Mouse (Mus musculus) embryonic facial prominence, embryonic 14.5 days (tissue): ENCODE results near the gene Rnf150. TPM values are rescaled to one million over a fixed set of nuclear protein-coding genes. Genes with fewer than 3 reads are reported as not detected.

ENCODE experiments used
- ATAC-seq: fragments of 200-750 bp; cut with Nextera tagmentation; 2 replicates; pipeline ENCODE4 v1.8.0; 2017; ENCODE audit warnings: low read depth, moderate number of reproducible peaks, moderate TSS enrichment
- DNase-seq: peaks from one replicate; pipeline ENCODE4 v3.0.0-alpha.2; 2015; ENCODE audit warnings: low spot score
- H3K27ac ChIP-seq: fragments of 300-500 bp; sonication (generic); replicated peaks from 2 replicates; pipeline ENCODE4 v1.5.1; 2014; ENCODE audit warnings: low read depth, mild to moderate bottlenecking, low read length, moderate library complexity
- H3K27me3 ChIP-seq: fragments of 300-500 bp; sonication (generic); replicated peaks from 2 replicates; pipeline ENCODE4 v1.6.1; 2014; ENCODE audit warnings: low read length; ENCODE audit not compliant: control insufficient read depth, insufficient read depth
- H3K36me3 ChIP-seq: fragments of 300-500 bp; sonication (generic); 2 replicates; pipeline ENCODE4 v1.6.1; 2014; ENCODE audit warnings: low read length, mixed read lengths; ENCODE audit not compliant: control insufficient read depth, insufficient read depth
- H3K4me1 ChIP-seq: fragments of 300-500 bp; sonication (generic); 2 replicates; pipeline ENCODE4 v1.6.1; 2014; ENCODE audit warnings: antibody characterized with exemption, low read length; ENCODE audit not compliant: control insufficient read depth, insufficient read depth
- H3K4me2 ChIP-seq: fragments of 300-500 bp; sonication (generic); 2 replicates; pipeline ENCODE4 v1.6.1; 2014; ENCODE audit warnings: low read depth, mild to moderate bottlenecking, low read length, moderate library complexity, mixed read lengths
- H3K4me3 ChIP-seq: fragments of 300-500 bp; sonication (generic); 2 replicates; pipeline ENCODE4 v1.5.1; 2014; ENCODE audit warnings: low read depth, mild to moderate bottlenecking, low read length
- H3K9ac ChIP-seq: fragments of 300-500 bp; sonication (generic); 2 replicates; pipeline ENCODE4 v1.6.1; 2014; ENCODE audit warnings: low read depth, mild to moderate bottlenecking, low read length, moderate library complexity, mixed read lengths
- H3K9me3 ChIP-seq: fragments of 300-500 bp; sonication (generic); 2 replicates; pipeline ENCODE4 v1.6.1; 2016; ENCODE audit warnings: low read length; ENCODE audit not compliant: control insufficient read depth
- WGBS: fragments of 180-500 bp; shearing (Covaris S2); extraction: QIAGEN DNeasy Blood & Tissue Kit; methylation state at CpG from one replicate; pipeline ENCODE4 v1.1.7; 2014; 5-methylcytosine and 5-hydroxymethylcytosine counted together
- polyA plus RNA-seq: library from polyadenylated mRNA; unstranded; fragments of >200 nt; fragmentation: Nextera tagmentation; extraction: Ambion mirVana; gene quantifications from 2 replicates; pipeline ENCODE4 v1.2.1, GENCODE M21; 2014

Rnf150 gene
- polyA plus RNA-seq, 1 experiment from 2014 or later = 1.2 TPM

- no peak overlapping the region for H3K4me3 ChIP-seq
- no peaks in the 10 kb centered on the region; the same call in 1 of the 2 replicates for H3K4me1 ChIP-seq
- H3K27me3 ChIP-seq = no peaks in the 10 kb centered on the region
- ATAC-seq (peak; percentile 83; the same call in 1 of the 2 replicates), DNase-seq (peak; percentile 59)
- no peak overlapping the region for H3K9ac ChIP-seq
- no peak overlapping the region for H3K4me2 ChIP-seq
- no peaks in the 10 kb centered on the region for H3K9me3 ChIP-seq
- 55% methylated on average over 5 of the region's 7 CpGs for WGBS
- no peak overlapping the region for H3K27ac ChIP-seq
- no peaks in the 10 kb centered on the region for H3K36me3 ChIP-seq
These were observed 169.6 kb downstream of the Rnf150 start for GRCm38 (mm10) chr8:83032800-83033199.

DNA sequence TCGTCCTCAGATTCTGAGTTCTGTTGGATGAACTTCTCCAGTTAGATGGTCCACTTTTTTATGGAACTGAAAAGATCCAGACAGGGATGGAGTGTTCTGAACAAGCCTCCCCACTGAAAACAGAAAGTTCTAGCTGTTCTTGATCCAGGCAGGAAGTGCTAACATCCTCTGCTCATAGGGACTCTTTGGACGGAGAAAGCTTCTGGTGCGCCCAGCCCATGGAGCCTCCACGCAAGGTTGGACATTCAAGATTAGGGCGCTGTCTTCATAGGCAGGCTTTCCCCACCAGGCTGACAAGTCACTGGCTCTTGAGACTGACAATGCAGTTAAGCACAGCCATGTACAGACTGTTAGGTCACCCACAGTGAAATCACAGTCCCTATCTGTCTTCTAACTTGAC, 172.0 kb downstream of the Rnf150 start:
- no peaks in the 10 kb centered on the region for H3K9me3 ChIP-seq
- no peak overlapping the region for H3K4me3 ChIP-seq
- DNase-seq = no peak
- H3K36me3 ChIP-seq = no peaks in the 10 kb centered on the region
- H3K27ac ChIP-seq = no peak overlapping the region
- no peaks in the 10 kb centered on the region for H3K27me3 ChIP-seq
- H3K4me1 ChIP-seq = no peaks in the 10 kb centered on the region; the same call in 1 of the 2 replicates
- 96% methylated on average over 5 of the region's 5 CpGs for WGBS
- ATAC-seq = no peak
- H3K9ac ChIP-seq = no peak overlapping the region
- no peak overlapping the region for H3K4me2 ChIP-seq

GRCm38 (mm10) chr8:83036521-83037166, 173.5 kb downstream of the Rnf150 start:
- Histone ChIP-seq H3K4me1 (no peaks in the 10 kb centered on the region; the same call in 1 of the 2 replicates), H3K27me3 (no peaks in the 10 kb centered on the region), H3K9me3 (no peaks in the 10 kb centered on the region), H3K36me3 (no peaks in the 10 kb centered on the region), H3K4me3 (no peak overlapping the region), H3K27ac (no peak overlapping the region), H3K4me2 (no peak overlapping the region), H3K9ac (no peak overlapping the region)
- DNase-seq (peak; percentile 20), ATAC-seq (no peak)
- WGBS = 69% methylated on average over 3 of the region's 3 CpGs

DNA sequence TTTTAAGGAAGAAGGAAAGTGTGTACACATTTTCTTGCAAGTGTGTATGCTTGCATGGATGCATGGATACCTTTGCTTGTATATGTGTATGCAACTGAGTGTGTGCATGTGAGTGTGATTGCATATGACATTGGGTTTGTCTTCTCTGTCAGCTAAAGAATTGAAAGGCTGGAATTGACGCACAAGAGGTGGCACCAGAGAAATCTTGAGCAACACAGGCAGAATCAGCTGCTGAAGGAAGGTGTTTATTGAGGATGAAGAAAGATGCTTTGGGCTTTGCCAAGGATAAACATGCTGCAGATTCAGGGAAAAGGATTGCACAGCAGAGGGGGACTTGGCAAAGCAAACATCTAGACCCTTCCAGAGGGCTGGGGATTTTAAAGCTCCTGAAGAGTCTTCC, 174.2 kb downstream of the Rnf150 start:
- WGBS = 91% methylated on average over 1 of the region's 1 CpGs
- Histone ChIP-seq H3K9ac (no peak overlapping the region), H3K27ac (no peak overlapping the region), H3K36me3 (no peaks in the 10 kb centered on the region), H3K4me3 (no peak overlapping the region), H3K9me3 (no peaks in the 10 kb centered on the region), H3K27me3 (no peaks in the 10 kb centered on the region), H3K4me2 (no peak overlapping the region), H3K4me1 (no peaks in the 10 kb centered on the region)
- ATAC-seq = no peak
- no peak for DNase-seq

DNA sequence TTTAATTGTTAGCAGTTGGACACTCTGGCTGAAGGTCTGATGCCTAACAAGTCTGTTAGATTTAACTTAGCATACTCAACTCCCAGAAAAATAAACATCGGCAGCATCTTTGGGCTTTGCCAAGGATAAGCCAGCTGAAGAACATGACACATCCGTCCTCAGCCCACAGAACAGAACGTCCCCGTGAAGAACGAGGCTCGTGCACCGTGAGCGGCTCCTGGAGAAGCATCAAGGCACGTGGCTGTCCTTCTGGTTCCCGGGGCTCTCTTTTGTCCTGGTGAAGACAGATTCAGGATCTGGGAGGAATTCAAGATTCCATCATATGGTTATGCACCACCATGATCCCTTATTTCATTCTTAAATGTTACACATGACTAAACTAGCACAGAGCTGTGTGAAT, 175.4 kb downstream of the Rnf150 start:
- 82% methylated on average over 10 of the region's 10 CpGs for WGBS
- H3K4me2 ChIP-seq = no peak overlapping the region
- no peaks in the 10 kb centered on the region for H3K4me1 ChIP-seq
- no peak overlapping the region for H3K27ac ChIP-seq
- DNase-seq (no peak), ATAC-seq (no peak)
- H3K27me3 ChIP-seq = no peaks in the 10 kb centered on the region
- H3K4me3 ChIP-seq = no peak overlapping the region
- no peaks in the 10 kb centered on the region for H3K9me3 ChIP-seq
- no peak overlapping the region for H3K9ac ChIP-seq
- no peaks in the 10 kb centered on the region for H3K36me3 ChIP-seq

- Histone ChIP-seq H3K4me2 (no peak overlapping the region), H3K27ac (no peak overlapping the region), H3K4me1 (no peaks in the 10 kb centered on the region), H3K9ac (no peak overlapping the region), H3K36me3 (no peaks in the 10 kb centered on the region), H3K27me3 (no peaks in the 10 kb centered on the region), H3K9me3 (no peaks in the 10 kb centered on the region), H3K4me3 (no peak overlapping the region)
- 78% methylated on average over 4 of the region's 4 CpGs for WGBS
- DNase-seq (no peak), ATAC-seq (no peak)
These were observed 178.3 kb downstream of the Rnf150 start for GRCm38 (mm10) chr8:83041440-83041839.

- ATAC-seq = no peak
- Histone ChIP-seq H3K9me3 (no peaks in the 10 kb centered on the region), H3K36me3 (no peaks in the 10 kb centered on the region), H3K9ac (no peak overlapping the region), H3K4me3 (no peak overlapping the region), H3K4me1 (peaks cover 24% of the 10 kb centered on the region), H3K27ac (no peak overlapping the region), H3K4me2 (no peak overlapping the region), H3K27me3 (no peaks in the 10 kb centered on the region)
- DNase-seq = no peak
- WGBS = 79% methylated on average over 9 of the region's 9 CpGs
These were observed 183.8 kb downstream of the Rnf150 start for GRCm38 (mm10) chr8:83046912-83047311.

DNA sequence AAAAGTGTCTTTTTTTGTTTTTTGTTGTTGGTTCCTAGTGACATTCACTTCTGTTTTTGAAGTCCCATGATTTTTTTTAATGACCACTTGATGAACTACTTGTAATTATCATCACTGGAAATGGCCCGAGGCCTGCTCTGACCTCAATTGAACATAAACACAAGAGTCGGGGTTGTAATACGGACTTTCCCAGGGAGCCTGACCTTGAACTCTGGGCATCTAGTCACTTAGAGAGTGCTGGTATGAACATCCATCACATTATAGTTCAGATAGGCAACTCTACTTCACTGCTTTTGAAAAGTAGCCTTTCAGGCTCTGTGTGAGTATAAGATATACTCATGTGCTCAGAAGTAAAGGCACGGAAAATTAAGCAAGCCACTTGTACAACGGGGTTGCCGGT, 185.4 kb downstream of the Rnf150 start:
- H3K27me3 ChIP-seq = no peaks in the 10 kb centered on the region
- ATAC-seq (no peak), DNase-seq (no peak)
- peak overlapping the region; percentile 28; the same call in 1 of the 2 replicates for H3K4me2 ChIP-seq
- H3K4me1 ChIP-seq = peaks cover 24% of the 10 kb centered on the region
- WGBS = 36% methylated on average over 6 of the region's 6 CpGs
- peak overlapping the region; percentile 31; the same call in 1 of the 2 replicates for H3K9ac ChIP-seq
- no peak overlapping the region for H3K4me3 ChIP-seq
- no peaks in the 10 kb centered on the region for H3K36me3 ChIP-seq
- H3K27ac ChIP-seq = peak overlapping the region; percentile 84
- no peaks in the 10 kb centered on the region for H3K9me3 ChIP-seq

- Histone ChIP-seq H3K27me3 (no peaks in the 10 kb centered on the region), H3K9ac (peak overlapping the region; percentile 31; the same call in 1 of the 2 replicates), H3K36me3 (no peaks in the 10 kb centered on the region), H3K4me3 (no peak overlapping the region), H3K4me2 (peak overlapping the region; percentile 28), H3K4me1 (peaks cover 24% of the 10 kb centered on the region), H3K27ac (peak overlapping the region; percentile 84), H3K9me3 (no peaks in the 10 kb centered on the region)
- peak; percentile 88 for DNase-seq
- WGBS = 13% methylated on average over 7 of the region's 7 CpGs
- peak; percentile 86 for ATAC-seq
These were observed 186.0 kb downstream of the Rnf150 start for GRCm38 (mm10) chr8:83049171-83049601.
